Mouse (Mus musculus) kidney, postnatal 4 days (tissue): ENCODE data around the gene Osbpl6.
"Not testable (repeated sequence)": the region's sequence is repeated elsewhere in the genome, so short reads cannot be mapped to it uniquely, and the experiment has no call there.

Source experiments
- DNase-seq, 2 experiments: peaks; one replicate each; pipeline ENCODE4 v3.0.0; 2021; ENCODE audit warnings: mixed read lengths in 2 of 2

Osbpl6 gene

GRCm38 (mm10) chr2:76571543-76571942 lies 165.2 kb downstream of the Osbpl6 start:
- DNase-seq: no peak

GRCm38 (mm10) chr2:76578911-76579310 lies 172.6 kb downstream of the Osbpl6 start:
- no peak for DNase-seq

- peak in 1 of 2 experiments; percentile 25 for DNase-seq
Measured at GRCm38 (mm10) chr2:76585090-76585489, 178.8 kb downstream of the Osbpl6 start.

- no peak for DNase-seq
Measured at GRCm38 (mm10) chr2:76586906-76587305, 180.6 kb downstream of the Osbpl6 start.

GRCm38 (mm10) chr2:76590221-76590620 lies 183.9 kb downstream of the Osbpl6 start:
- DNase-seq: no peak

GRCm38 (mm10) chr2:76592401-76592924 lies 186.2 kb downstream of the Osbpl6 start:
- no peak for DNase-seq

GRCm38 (mm10) chr2:76597521-76597920 lies 191.2 kb downstream of the Osbpl6 start:
- DNase-seq: no peak

GRCm38 (mm10) chr2:76599214-76599613 lies 192.9 kb downstream of the Osbpl6 start:
- peak; percentile 21 to 36 for DNase-seq

GRCm38 (mm10) chr2:76602256-76602655 lies 195.9 kb downstream of the Osbpl6 start:
- no peak for DNase-seq

GRCm38 (mm10) chr2:76606704-76607103 lies 200.4 kb downstream of the Osbpl6 start:
- no peak for DNase-seq

GRCm38 (mm10) chr2:76610326-76611104 lies 204.2 kb downstream of the Osbpl6 start:
- DNase-seq: no peak

GRCm38 (mm10) chr2:76611996-76612395 lies 205.7 kb downstream of the Osbpl6 start:
- no peak for DNase-seq

GRCm38 (mm10) chr2:76618078-76618477 lies 211.8 kb downstream of the Osbpl6 start:
- peak; percentile 42 to 54 for DNase-seq

- DNase-seq: no peak
Measured at GRCm38 (mm10) chr2:76620188-76620587, 213.9 kb downstream of the Osbpl6 start.

GRCm38 (mm10) chr2:76621724-76622123 lies 215.4 kb downstream of the Osbpl6 start:
- DNase-seq: no peak

- not testable (repeated sequence) for DNase-seq
Measured at GRCm38 (mm10) chr2:76622316-76622715, 216.0 kb downstream of the Osbpl6 start.

- DNase-seq: no peak
Measured at GRCm38 (mm10) chr2:76630293-76630692, 224.0 kb downstream of the Osbpl6 start.

- no peak for DNase-seq
Measured at GRCm38 (mm10) chr2:76631600-76631999, 225.3 kb downstream of the Osbpl6 start.

- DNase-seq: no peak
Measured at GRCm38 (mm10) chr2:76639637-76640036, 233.3 kb downstream of the Osbpl6 start.

GRCm38 (mm10) chr2:76643801-76644200 lies 237.5 kb downstream of the Osbpl6 start:
- no peak for DNase-seq

- peak in 1 of 2 experiments; percentile 80 for DNase-seq
Measured at GRCm38 (mm10) chr2:76647441-76647869, 241.1 kb downstream of the Osbpl6 start.

- peak; percentile 100 for DNase-seq
Measured at GRCm38 (mm10) chr2:76647883-76648570, 241.7 kb downstream of the Osbpl6 start, which contains the start of the genes Prkra and Pjvk. Prkra (minus strand) TSS chr2:76648015. Pjvk (plus strand) TSS chr2:76648476.

GRCm38 (mm10) chr2:76648666-76649141 lies 242.4 kb downstream of the Osbpl6 start:
- peak; percentile 57 to 68 for DNase-seq
